ENCODE assay signal across 8 mouse cellular contexts in the genomic region with DNA sequence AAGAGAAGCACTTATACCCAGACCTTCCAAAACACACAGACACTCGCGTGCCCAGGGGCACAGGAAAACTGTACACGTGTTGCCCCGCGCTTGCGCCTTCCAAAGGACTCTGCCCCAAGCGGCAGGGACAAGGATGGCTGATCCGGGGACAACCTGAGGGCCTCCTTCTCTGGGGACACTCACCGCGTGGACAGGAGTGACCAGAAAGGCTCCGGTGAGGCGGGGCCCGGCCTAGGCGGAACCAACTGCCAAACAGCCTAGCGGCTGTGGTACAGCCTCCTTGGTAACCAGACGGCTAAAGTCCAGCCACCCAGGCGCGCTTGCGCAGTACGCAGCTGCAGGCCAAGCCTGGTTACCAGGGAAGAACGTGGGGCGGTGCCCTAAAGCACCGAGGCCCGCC. TPM values are rescaled to one million over a fixed set of nuclear protein-coding genes. Genes with fewer than 3 reads are reported as not detected.
DNase-seq lines count a peak whose midpoint lies in the region; ATAC-seq and TF ChIP-seq lines count a peak whose summit lies in the region.

Gene Abhd14b (plus strand): TSS at position 112 of the 400 bp plus-strand sequence.
Gene Abhd14a (minus strand): TSS at position 331 of the 400 bp plus-strand sequence.

- ATAC-seq in forebrain, embryonic 14.5 days, result peak; percentile 89
- ATAC-seq in neural tube, embryonic 15.5 days (ENCODE audit: low FRiP score), result peak; percentile 80

- H3K4me2 ChIP-seq in forebrain, embryonic 14.5 days (ENCODE audit: low read length), result peak within 1 kb of the TSS; percentile 74
- H3K4me2 ChIP-seq in neural tube, embryonic 15.5 days, result peak within 1 kb of the TSS; percentile 75

- no peaks in the 10 kb centered on the region for H3K9me3 ChIP-seq in E14TG2a.4 (ENCODE audit: low read length)
- H3K9me3 ChIP-seq in forebrain, embryonic 14.5 days (replicated peaks; ENCODE audit: control insufficient read depth, low read length), result no peaks in the 10 kb centered on the region
- H3K9me3 ChIP-seq in neural tube, embryonic 15.5 days (replicated peaks), result no peaks in the 10 kb centered on the region

- peak within 1 kb of the TSS; percentile 70 for H3K9ac ChIP-seq in forebrain, embryonic 14.5 days (ENCODE audit: low read length)
- peak within 1 kb of the TSS; percentile 63 for H3K9ac ChIP-seq in neural tube, embryonic 15.5 days (replicated peaks)

- DNase-seq in c-Kit-positive CD71-positive TER-119-positive erythroid progenitor cells, embryonic 14.5 days (ENCODE audit: low spot score), result peak; percentile 64
- DNase-seq in forebrain, embryonic 14.5 days (ENCODE audit: low spot score), result peak; percentile 92
- peak; percentile 94 to 95 for DNase-seq in heart, postnatal 14 days
- peak; percentile 94 for DNase-seq in layer of hippocampus, adult 11-12 months (ENCODE audit: low spot score)
- DNase-seq in lung, adult 18-20 months, result peak; percentile 96 to 98
- DNase-seq in testis, postnatal 14 days (ENCODE audit: low spot score), result peak; percentile 88

- H3K4me3 ChIP-seq in E14TG2a.4 (replicated peaks; ENCODE audit: low read length), result peak within 1 kb of the TSS; percentile 85
- peak within 1 kb of the TSS; percentile 47 for H3K4me3 ChIP-seq in forebrain, embryonic 14.5 days (ENCODE audit: low read depth, low read length)
- H3K4me3 ChIP-seq in neural tube, embryonic 15.5 days (replicated peaks), result peak within 1 kb of the TSS; percentile 64

- intact Hi-C loops in heart, postnatal 14 days (cut with DNase I), result no loop called here

- WGBS in forebrain, embryonic 14.5 days, result under 1% methylated on average over 24 of the region's 24 CpGs
- under 1% methylated on average over 24 of the region's 24 CpGs for WGBS in neural tube, embryonic 15.5 days

- H3K4me1 ChIP-seq in E14TG2a.4 (replicated peaks; ENCODE audit: low read depth, low read length), result peaks cover 63% of the 10 kb centered on the region
- H3K4me1 ChIP-seq in forebrain, embryonic 14.5 days (ENCODE audit: control insufficient read depth, insufficient read depth, low read length), result peaks cover 11% of the 10 kb centered on the region
- peaks cover 56% of the 10 kb centered on the region for H3K4me1 ChIP-seq in neural tube, embryonic 15.5 days

- TF ChIP-seq CTCF in E14TG2a.4 (conservative IDR thresholded peaks at IDR 0.05; ENCODE audit: low read length), result 0 out of 2 replicates have a peak, but pooled peaks have one; percentile 5

- peak within 1 kb of the TSS; percentile 21; the same call in 1 of the 2 replicates for H3K27ac ChIP-seq in forebrain, embryonic 14.5 days (ENCODE audit: low read depth, low read length)
- H3K27ac ChIP-seq in neural tube, embryonic 15.5 days (replicated peaks), result peak within 1 kb of the TSS; percentile 81

- peaks cover 7% of the 10 kb centered on the region; the same call in 1 of the 2 replicates for H3K27me3 ChIP-seq in E14TG2a.4 (ENCODE audit: insufficient read depth, low read length)
- H3K27me3 ChIP-seq in forebrain, embryonic 14.5 days (replicated peaks; ENCODE audit: control insufficient read depth, insufficient read depth, low read length), result no peaks in the 10 kb centered on the region
- H3K27me3 ChIP-seq in neural tube, embryonic 15.5 days (replicated peaks), result no peaks in the 10 kb centered on the region

- H3K36me3 ChIP-seq in E14TG2a.4 (ENCODE audit: insufficient read depth, low read length), result peaks cover 23% of the 10 kb centered on the region
- no peaks in the 10 kb centered on the region for H3K36me3 ChIP-seq in forebrain, embryonic 14.5 days (ENCODE audit: control insufficient read depth, insufficient read depth, low read length)
- H3K36me3 ChIP-seq in neural tube, embryonic 15.5 days, result no peaks in the 10 kb centered on the region

RNA-seq across cellular contexts. Expression of gene Abhd14b, which starts in this region (rescaled TPM):
- 5.5 and 5.9 TPM in 2 replicates for polyA plus RNA-seq in forebrain, embryonic 14.5 days (2014; fragmentation: Nextera tagmentation; extraction: Ambion mirVana)
- 1 to 10 TPM; 6.8 to 8.9 TPM for total RNA-seq in heart, postnatal 14 days (2021)
- 10.0 and 13.6 TPM in 2 replicates for polyA plus RNA-seq in neural tube, embryonic 15.5 days (2015; fragmentation: Nextera tagmentation; extraction: Ambion mirVana)

RNA-seq across cellular contexts. Expression of gene Abhd14a, which starts in this region (rescaled TPM):
- 51.9 and 60.2 TPM in 2 replicates for polyA plus RNA-seq in forebrain, embryonic 14.5 days (2014; fragmentation: Nextera tagmentation; extraction: Ambion mirVana)
- 10 to 100 TPM; 21.9 to 22.0 TPM for total RNA-seq in heart, postnatal 14 days (2021)
- polyA plus RNA-seq in neural tube, embryonic 15.5 days (2015; fragmentation: Nextera tagmentation; extraction: Ambion mirVana), result 73.2 and 77.0 TPM in 2 replicates

Comparison
In these comparisons a context has a peak if more than half of its experiments do, and no peak if none do; other contexts are left out.
1. Peak in every context shown above with its lines: DNase-seq, ATAC-seq, H3K4me3 ChIP-seq and H3K27ac ChIP-seq.